Mouse (Mus musculus) left cerebral cortex, adult 6 months (tissue): ENCODE measurements around the gene Olfr1388. TPM values are rescaled to one million over a fixed set of nuclear protein-coding genes. Genes with fewer than 3 reads are reported as not detected.

ENCODE experiments used
- long read RNA-seq, 2 experiments: library from polyadenylated mRNA; unstranded; transcript quantifications; one replicate each; pipeline ENCODE4 v2.0.0; 2019 to 2020
- polyA plus RNA-seq: library from polyadenylated mRNA; unstranded; fragments of <200 nt; fragmentation: Nextera tagmentation; gene quantifications from 2 replicates; pipeline ENCODE4 v1.2.3, GENCODE M21; 2021

Gene Olfr1388
- polyA plus RNA-seq = not detected in 2 replicates
- long read RNA-seq, experiment 1 = 0 reads
- long read RNA-seq, experiment 2 = 0 reads

GRCm38 (mm10) chr11:49436411-49436810, at the start of gene Olfr1388:
TSS of gene Olfr1388 (plus strand) at chr11:49436624.

GRCm38 (mm10) chr11:49422767-49423166, 13.7 kb upstream of the Olfr1388 start, which contains the start of gene Olfr1389:
TSS of gene Olfr1389 (plus strand) at chr11:49423067.

DNA sequence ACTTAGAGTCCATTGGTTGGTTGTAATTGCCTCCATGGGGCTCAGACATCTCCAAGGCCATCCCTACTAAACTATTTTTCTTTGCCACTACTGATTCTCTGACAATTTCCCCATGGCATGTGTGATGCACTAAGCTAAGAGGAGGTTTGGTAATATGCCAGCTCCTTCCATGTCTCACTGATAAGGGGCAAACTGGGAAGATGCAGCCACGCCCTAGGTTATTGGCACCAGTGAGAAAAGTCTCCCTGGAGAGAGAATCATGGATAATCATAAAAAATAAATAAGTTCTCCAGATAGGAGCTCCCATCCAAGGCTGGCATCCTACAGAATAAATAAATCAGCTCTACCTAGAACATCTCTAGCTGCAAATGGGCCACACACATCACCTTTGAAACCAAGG, 18.6 kb downstream of the Olfr1388 start, which contains the start of gene Olfr1387:
TSS of gene Olfr1387 (plus strand) at position 301 of the 400 bp plus-strand sequence.

GRCm38 (mm10) chr11:49464746-49465145, 28.3 kb downstream of the Olfr1388 start, which contains the start of gene Olfr1386:
TSS of gene Olfr1386 (plus strand) at chr11:49465046.

DNA sequence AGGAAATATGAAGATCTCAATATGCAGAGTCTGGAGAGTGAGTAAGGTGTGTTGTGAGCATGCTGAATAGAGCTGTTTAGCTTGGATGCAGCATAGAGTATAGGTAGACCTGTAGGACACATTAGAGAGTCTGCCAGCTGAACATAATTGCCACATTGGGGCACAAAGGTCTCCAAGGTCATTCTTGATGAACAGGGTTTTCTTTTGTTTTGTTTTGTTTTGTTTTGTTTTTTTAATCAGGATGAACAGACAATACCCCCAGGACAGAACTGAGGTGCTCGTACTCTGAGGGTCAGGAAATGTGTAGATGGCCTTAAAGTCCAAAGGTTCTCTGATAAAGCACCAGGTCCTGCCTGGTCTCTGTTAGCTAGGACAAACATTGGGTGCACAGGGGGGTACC, 52.3 kb downstream of the Olfr1388 start, which contains the start of gene Olfr1385:
TSS of gene Olfr1385 (plus strand) at position 301 of the 400 bp plus-strand sequence.

Other genes starting within 250 kb of the Olfr1388 start
- 0.06 TPM in 1 of 2 replicates, not detected in the other for gene Btnl9, start 249.5 kb upstream of the Olfr1388 start, polyA plus RNA-seq
- gene Zfp62, start 233.3 kb upstream of the Olfr1388 start, polyA plus RNA-seq = 19.2 and 23.7 TPM in 2 replicates
- gene Mgat1, start 192.4 kb upstream of the Olfr1388 start, polyA plus RNA-seq = 12.8 and 18.8 TPM in 2 replicates
- gene Olfr1393, start 158.3 kb upstream of the Olfr1388 start, polyA plus RNA-seq = 0.11 and 0.13 TPM in 2 replicates
- gene Olfr1392, start 151.3 kb upstream of the Olfr1388 start, polyA plus RNA-seq = not detected in 2 replicates
- not detected in 2 replicates for gene Olfr10, start 131.9 kb upstream of the Olfr1388 start, polyA plus RNA-seq
- gene Olfr1391, start 113.9 kb upstream of the Olfr1388 start, polyA plus RNA-seq = not detected in 2 replicates
- gene Olfr1390, start 101.4 kb upstream of the Olfr1388 start, polyA plus RNA-seq = not detected in 2 replicates
- gene Olfr1389, start 13.6 kb upstream of the Olfr1388 start, polyA plus RNA-seq = not detected in 2 replicates
- not detected in 2 replicates for gene Olfr1387, start 18.7 kb downstream of the Olfr1388 start, polyA plus RNA-seq
- not detected in 2 replicates for gene Olfr1386, start 28.4 kb downstream of the Olfr1388 start, polyA plus RNA-seq
- not detected in 2 replicates for gene Olfr1385, start 52.4 kb downstream of the Olfr1388 start, polyA plus RNA-seq
- gene Olfr1384, start 70.1 kb downstream of the Olfr1388 start, polyA plus RNA-seq = not detected in 2 replicates
- not detected in 2 replicates for gene Olfr1383, start 83.0 kb downstream of the Olfr1388 start, polyA plus RNA-seq
- not detected in 2 replicates for gene Olfr1382, start 91.6 kb downstream of the Olfr1388 start, polyA plus RNA-seq
- gene Olfr1381, start 106.8 kb downstream of the Olfr1388 start, polyA plus RNA-seq = not detected in 2 replicates
- gene Olfr1380, start 120.3 kb downstream of the Olfr1388 start, polyA plus RNA-seq = not detected in 2 replicates
- gene Flt4, start 172.6 kb downstream of the Olfr1388 start, polyA plus RNA-seq = 0.40 and 0.74 TPM in 2 replicates
- gene Scgb3a1, start 227.0 kb downstream of the Olfr1388 start, polyA plus RNA-seq = 0.49 TPM in 1 of 2 replicates, not detected in the other